Mouse (Mus musculus): ENCODE measurements around the gene Cntnap1. TPM values are rescaled to one million over a fixed set of nuclear protein-coding genes. Genes with fewer than 3 reads are reported as not detected.

The Cntnap1 gene
- total RNA-seq, 2 experiments from 2014 or later = 169 to 171 TPM

GRCm38 (mm10) chr11:101175636-101176116 lies 5.4 kb downstream of the Cntnap1 start:
- TF ChIP-seq CTCF (conservative IDR thresholded peaks at IDR 0.05) = no peak
- H3K4me3 ChIP-seq = peak overlapping the region; percentile 68
- H3K27ac ChIP-seq = peak overlapping the region; percentile 96
- DNase-seq (ENCODE audit: low spot score in 2 of 2) = peak; percentile 63 to 70

GRCm38 (mm10) chr11:101176117-101176691 lies 5.9 kb downstream of the Cntnap1 start:
- TF ChIP-seq CTCF (conservative IDR thresholded peaks at IDR 0.05) = peak; percentile 61
- DNase-seq (ENCODE audit: low spot score in 2 of 2) = no peak
- peak overlapping the region; percentile 96 for H3K27ac ChIP-seq
- peak overlapping the region; percentile 68 for H3K4me3 ChIP-seq

- DNase-seq (ENCODE audit: low spot score in 2 of 2) = peak; percentile 71 to 77
- H3K27ac ChIP-seq = peak overlapping the region; percentile 96
- peak overlapping the region; percentile 68 for H3K4me3 ChIP-seq
- peak; percentile 84 for TF ChIP-seq CTCF (conservative IDR thresholded peaks at IDR 0.05)
Measured at GRCm38 (mm10) chr11:101176933-101177773, 6.8 kb downstream of the Cntnap1 start.

- Histone ChIP-seq H3K4me3 (peak overlapping the region; percentile 68), H3K27ac (peak overlapping the region; percentile 96; the same call in 1 of the 2 replicates)
- no peak for DNase-seq (ENCODE audit: low spot score in 2 of 2)
- no peak for TF ChIP-seq CTCF (conservative IDR thresholded peaks at IDR 0.05)
Measured at GRCm38 (mm10) chr11:101178061-101179058, 8.0 kb downstream of the Cntnap1 start.

GRCm38 (mm10) chr11:101179306-101179705 lies 9.0 kb downstream of the Cntnap1 start:
- H3K4me3 ChIP-seq = no peak overlapping the region
- TF ChIP-seq CTCF (conservative IDR thresholded peaks at IDR 0.05) = no peak
- no peak overlapping the region for H3K27ac ChIP-seq
- no peak for DNase-seq (ENCODE audit: low spot score in 2 of 2)

- DNase-seq (ENCODE audit: low spot score in 2 of 2) = no peak
- no peak for TF ChIP-seq CTCF (conservative IDR thresholded peaks at IDR 0.05)
- Histone ChIP-seq H3K4me3 (no peak overlapping the region), H3K27ac (no peak overlapping the region)
Measured at GRCm38 (mm10) chr11:101180261-101180660, 9.9 kb downstream of the Cntnap1 start.

- peak; percentile 87 for TF ChIP-seq CTCF (conservative IDR thresholded peaks at IDR 0.05)
Measured at GRCm38 (mm10) chr11:101180846-101181740, 10.8 kb downstream of the Cntnap1 start.

GRCm38 (mm10) chr11:101181961-101182360 lies 11.6 kb downstream of the Cntnap1 start:
- Histone ChIP-seq H3K4me3 (no peak overlapping the region), H3K27ac (no peak overlapping the region)
- DNase-seq (ENCODE audit: low spot score in 2 of 2) = no peak
- no peak for TF ChIP-seq CTCF (conservative IDR thresholded peaks at IDR 0.05)

More at GRCm38 (mm10) chr11:101180846-101181740, 10.8 kb downstream of the Cntnap1 start:
- Histone ChIP-seq H3K27ac (no peak overlapping the region), H3K4me3 (no peak overlapping the region)
- peak in 1 of 2 experiments; percentile 81 for DNase-seq (ENCODE audit: low spot score in 2 of 2)

GRCm38 (mm10) chr11:101182771-101183517 lies 12.6 kb downstream of the Cntnap1 start:
- no peak for TF ChIP-seq CTCF (conservative IDR thresholded peaks at IDR 0.05)
- Histone ChIP-seq H3K4me3 (no peak overlapping the region), H3K27ac (no peak overlapping the region)
- DNase-seq (ENCODE audit: low spot score in 2 of 2) = no peak

GRCm38 (mm10) chr11:101184984-101185383 lies 14.7 kb downstream of the Cntnap1 start:
- TF ChIP-seq CTCF (conservative IDR thresholded peaks at IDR 0.05) = no peak
- DNase-seq (ENCODE audit: low spot score in 2 of 2) = no peak
- Histone ChIP-seq H3K4me3 (no peak overlapping the region), H3K27ac (no peak overlapping the region)

- no peak for DNase-seq (ENCODE audit: low spot score in 2 of 2)
- no peak for TF ChIP-seq CTCF (conservative IDR thresholded peaks at IDR 0.05)
- Histone ChIP-seq H3K4me3 (no peak overlapping the region), H3K27ac (no peak overlapping the region)
Measured at GRCm38 (mm10) chr11:101185441-101185840, 15.1 kb downstream of the Cntnap1 start.
